In genomic region chr4:86713518-86713917, GRCm38 (mm10) we compare ENCODE assay signal across 14 mouse cellular contexts. TPM values are rescaled to one million over a fixed set of nuclear protein-coding genes. Genes with fewer than 3 reads are reported as not detected.
A peak's percentile ranks its signal among the peaks of the same experiment; 100 is the strongest.
DNase-seq lines count a peak whose midpoint lies in the region; ATAC-seq lines count a peak whose summit lies in the region.
"Had no signal": no experiment of that assay in that cellular context is flagged by ENCODE, and none has a peak within 500 bp of the region (broad histone marks: within the 10 kb centered on the region; RNA-seq: fewer than 3 reads in every experiment).

No protein-coding gene starts in this region.

- H3K4me2 ChIP-seq in midbrain, embryonic 14.5 days (ENCODE audit: low read length), result no peak overlapping the region
- H3K4me2 ChIP-seq: heart, embryonic 13.5 days; hindbrain, embryonic 13.5 days had no signal

- ATAC-seq in midbrain, embryonic 14.5 days (ENCODE audit: low FRiP score, low TSS enrichment), result no peak
- ATAC-seq: forebrain, embryonic 14.5 days had no signal

- H3K36me3 ChIP-seq in macrophage (ENCODE audit: inconsistent target), result no peaks in the 10 kb centered on the region
- no peaks in the 10 kb centered on the region for H3K36me3 ChIP-seq in midbrain, embryonic 14.5 days (ENCODE audit: control insufficient read depth, insufficient read depth, low read length)
- H3K36me3 ChIP-seq: heart, embryonic 13.5 days; hindbrain, embryonic 13.5 days; limb, embryonic 15.5 days had no signal

- no peak overlapping the region for H3K9ac ChIP-seq in midbrain, embryonic 14.5 days (replicated peaks; ENCODE audit: low read length)
- H3K9ac ChIP-seq: heart, embryonic 13.5 days; hindbrain, embryonic 13.5 days; limb, embryonic 15.5 days had no signal

- H3K9me3 ChIP-seq in midbrain, embryonic 14.5 days (ENCODE audit: control insufficient read depth, low read length), result no peaks in the 10 kb centered on the region
- H3K9me3 ChIP-seq: heart, embryonic 13.5 days; hindbrain, embryonic 13.5 days; limb, embryonic 15.5 days had no signal

- peak; percentile 35 for DNase-seq in thymus, postnatal 4 days
- no peak for DNase-seq in thymus, adult 18-20 months
- DNase-seq in ZHBTc4 (ENCODE audit: low read depth, low spot score), result peak; percentile 40
- DNase-seq in right cerebral cortex, postnatal 4 days, result no peak
- no peak for DNase-seq in midbrain, embryonic 14.5 days
- DNase-seq in lung, postnatal 25 days (ENCODE audit: low spot score), result no peak
- DNase-seq: cerebellum, adult 2 months; lung, adult 2 months had no signal

- H3K27me3 ChIP-seq in midbrain, embryonic 14.5 days (ENCODE audit: control insufficient read depth, insufficient read depth, low read length), result no peaks in the 10 kb centered on the region
- H3K27me3 ChIP-seq: heart, embryonic 13.5 days; hindbrain, embryonic 13.5 days; limb, embryonic 15.5 days; megakaryocyte, embryonic 14.5 days had no signal

- no peaks in the 10 kb centered on the region for H3K4me1 ChIP-seq in midbrain, embryonic 14.5 days (ENCODE audit: control insufficient read depth, insufficient read depth, low read length)
- H3K4me1 ChIP-seq: hindbrain, embryonic 13.5 days had no signal

- WGBS in macrophage (ENCODE audit: missing documents), result 89% methylated on average over 1 of the region's 2 CpGs
- WGBS in midbrain, embryonic 14.5 days, result 78% methylated on average over 2 of the region's 2 CpGs

- peaks cover 24% of the 10 kb centered on the region for H3K79me2 ChIP-seq in macrophage (ENCODE audit: inconsistent target)

- peak overlapping the region; percentile 99 for H3K27ac ChIP-seq in macrophage
- H3K27ac ChIP-seq in midbrain, embryonic 14.5 days (replicated peaks; ENCODE audit: low read depth, low read length), result no peak overlapping the region
- H3K27ac ChIP-seq: heart, embryonic 13.5 days; hindbrain, embryonic 13.5 days; limb, embryonic 15.5 days had no signal

- H3K4me3 ChIP-seq in macrophage (ENCODE audit: inconsistent target), result no peak overlapping the region
- H3K4me3 ChIP-seq in midbrain, embryonic 14.5 days (replicated peaks; ENCODE audit: low read depth, low read length), result no peak overlapping the region
- H3K4me3 ChIP-seq: heart, embryonic 13.5 days; hindbrain, embryonic 13.5 days; limb, embryonic 15.5 days; megakaryocyte, embryonic 14.5 days had no signal

RNA-seq across cellular contexts. Expression of gene Dennd4c, which starts 34.8 kb away (rescaled TPM):
- total RNA-seq in macrophage (2018; cell fraction: chromatin; rRNA removed), result 100 to 1,000 TPM in 19 of 26 experiments, 10 to 100 TPM in 7; 66.5 to 378 (median 147) TPM
- total RNA-seq in macrophage (2018; cell fraction: cytosol; rRNA removed), result 100 to 1,000 TPM in 10 of 26 experiments, 10 to 100 TPM in 16; 27.7 to 142 (median 59.3) TPM
- total RNA-seq in macrophage (2018; cell fraction: nucleus; rRNA removed), result 100 to 1,000 TPM in 15 of 26 experiments, 10 to 100 TPM in 11; 57.1 to 321 (median 110) TPM
- 50.7 to 67.8 TPM (median 60.9 TPM) in 3 replicates for polyA plus RNA-seq in macrophage (2018)
- polyA plus RNA-seq in midbrain, embryonic 14.5 days (2014; fragmentation: Nextera tagmentation; extraction: Ambion mirVana), result 3.9 and 5.1 TPM in 2 replicates

RNA-seq across cellular contexts. Expression of gene Plin2, which starts 43.7 kb away (rescaled TPM):
- total RNA-seq in macrophage (2018; cell fraction: chromatin; rRNA removed), result 1,000 to 10,000 TPM in 2 of 26 experiments, 100 to 1,000 TPM in 24; 116 to 1,608 (median 288) TPM
- total RNA-seq in macrophage (2018; cell fraction: cytosol; rRNA removed), result 1,000 to 10,000 TPM in 12 of 26 experiments, 100 to 1,000 TPM in 14; 487 to 1,958 (median 813) TPM
- 100 to 1,000 TPM; 256 to 887 (median 407) TPM for total RNA-seq in macrophage (2018; cell fraction: nucleus; rRNA removed)
- polyA plus RNA-seq in macrophage (2018), result 864 to 2,248 TPM (median 2,111 TPM) in 3 replicates
- 30.9 and 41.3 TPM in 2 replicates for polyA plus RNA-seq in midbrain, embryonic 14.5 days (2014; fragmentation: Nextera tagmentation; extraction: Ambion mirVana)

Comparison
In these comparisons a context has a peak if more than half of its experiments do, and no peak if none do; other contexts are left out.
1. DNase-seq: peak in thymus, postnatal 4 days (single experiment) and ZHBTc4 (single experiment); none in thymus, adult 18-20 months (0 of 2), right cerebral cortex, postnatal 4 days (single experiment), midbrain, embryonic 14.5 days (single experiment) and lung, postnatal 25 days (single experiment).
2. RNA of gene Plin2, which starts 43.7 kb away (polyA plus RNA-seq): 864 to 2,248 TPM in macrophage; 30.9 to 41.3 TPM in midbrain, embryonic 14.5 days; every median in the first group is over 10 times any median in the second.